Mouse (Mus musculus) stomach, postnatal 0 days (tissue): ENCODE measurements at regions not wholly inside any gene's neighbourhood (a gene's known extent, or its start where the extent isn't known, plus 50 kb on each side); places are given as distances from the start of the nearest gene placed in this dataset.

Source experiments
- CTCF ChIP-seq: IDR thresholded peaks from 2 replicates; pipeline ENCODE4 v1.5.1; 2016; ENCODE audit warnings: antibody characterized with exemption, low read depth, mild to moderate bottlenecking, moderate library complexity
- EP300 ChIP-seq: optimal IDR thresholded peaks from 2 replicates; pipeline ENCODE3; 2016; ENCODE audit warnings: antibody characterized with exemption

DNA sequence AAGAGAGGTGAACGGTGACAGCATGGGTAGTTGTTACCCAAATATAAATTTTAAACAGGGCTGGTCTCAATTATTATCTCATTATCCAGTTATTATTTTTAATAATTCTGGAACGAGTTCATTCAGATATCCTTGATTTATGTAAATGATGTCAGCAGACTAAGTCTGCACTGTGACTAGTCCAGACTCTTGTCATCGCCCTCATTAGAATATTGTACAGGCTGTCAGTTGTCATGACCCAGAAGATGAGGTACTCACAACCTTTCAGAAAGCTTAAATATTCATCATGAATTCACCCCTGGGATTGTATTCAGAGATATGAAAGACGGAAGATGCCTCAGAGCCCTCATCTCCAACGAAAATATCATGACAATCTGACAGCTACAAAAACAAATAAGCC is 300.3 kb upstream of the Nrsn1 start:
- TF ChIP-seq CTCF, result no peak
- no peak for TF ChIP-seq EP300
